9 mouse cellular contexts compared by ENCODE assay signal in the genomic region with DNA sequence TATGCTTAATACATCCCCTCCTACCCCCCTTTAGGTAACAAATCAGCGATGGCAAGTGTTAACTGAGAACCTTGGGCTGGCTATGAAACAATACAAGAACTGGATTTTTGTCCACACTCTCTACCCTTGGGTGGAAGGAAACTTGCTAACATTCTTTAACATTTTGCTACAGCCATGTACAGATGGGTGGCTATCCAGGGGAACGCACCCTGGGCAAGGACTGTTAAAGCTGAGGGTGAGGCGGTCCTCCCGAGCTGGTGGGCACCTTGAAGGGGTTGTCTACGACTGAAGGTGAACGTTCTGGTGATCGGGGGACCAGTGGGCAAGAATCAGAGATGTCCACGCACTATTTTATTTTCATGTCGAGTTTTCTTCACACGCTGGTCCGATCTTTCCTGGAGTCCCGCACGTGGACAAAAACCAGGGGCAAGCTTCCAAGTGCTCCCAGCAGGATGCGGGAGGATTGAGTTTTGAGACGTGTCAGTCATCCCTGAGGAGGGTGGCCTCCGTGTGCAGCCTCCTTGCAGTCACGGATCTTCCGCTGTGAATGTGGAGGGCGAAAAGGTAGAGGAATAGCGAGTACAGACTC. TPM values are rescaled to one million over a fixed set of nuclear protein-coding genes. Genes with fewer than 3 reads are reported as not detected.
DNase-seq lines count a peak whose midpoint lies in the region; ATAC-seq and TF ChIP-seq lines count a peak whose summit lies in the region.
"Had no signal": no experiment of that assay in that cellular context is flagged by ENCODE, and none has a peak within 500 bp of the region (broad histone marks: within the 10 kb centered on the region; RNA-seq: fewer than 3 reads in every experiment).

No protein-coding gene starts in this region.

- DNase-seq in cerebellum, postnatal 10 days, result peak; percentile 88 to 91
- no peak for DNase-seq in cerebellum, adult 11 months
- DNase-seq in neural tube, embryonic 11.5 days (ENCODE audit: low spot score), result no peak
- DNase-seq in neural tube, embryonic 10.5 days (ENCODE audit: extremely low spot score, low spot score), result no peak
- DNase-seq in limb, embryonic 14.5 days (ENCODE audit: low spot score), result peak; percentile 40
- DNase-seq in stomach, postnatal 0 days (ENCODE audit: low spot score), result no peak
- no peak for DNase-seq in gastrocnemius, postnatal 36 days
- no peak for DNase-seq in layer of hippocampus, adult 18-20 months (ENCODE audit: low spot score in 2 of 2)

- no peaks in the 10 kb centered on the region for H3K4me1 ChIP-seq in neural tube, embryonic 11.5 days (ENCODE audit: control insufficient read depth, insufficient read depth, low read length)
- peaks cover 12% of the 10 kb centered on the region for H3K4me1 ChIP-seq in limb, embryonic 14.5 days (ENCODE audit: control insufficient read depth, insufficient read depth, low read length)
- H3K4me1 ChIP-seq in stomach, postnatal 0 days (replicated peaks; ENCODE audit: control insufficient read depth, insufficient read depth), result no peaks in the 10 kb centered on the region; the same call in 1 of the 2 replicates

- intact Hi-C loops in gastrocnemius, postnatal 36 days (cut with DNase I), result loop anchor here (10.0 kb wide), 1 partner anchor 692 kb away; a partner anchor contains a TSS

- ATAC-seq in neural tube, embryonic 11.5 days (ENCODE audit: insufficient read depth, low FRiP score, low TSS enrichment), result no peak
- no peak for ATAC-seq in limb, embryonic 14.5 days (ENCODE audit: low FRiP score, low read depth)
- ATAC-seq in stomach, postnatal 0 days (ENCODE audit: low FRiP score, low TSS enrichment), result no peak

- no peak for TF ChIP-seq EP300 in stomach, postnatal 0 days (optimal IDR thresholded peaks at IDR 0.05)

- H3K9me3 ChIP-seq in neural tube, embryonic 11.5 days (ENCODE audit: control insufficient read depth, low read length), result no peaks in the 10 kb centered on the region
- no peaks in the 10 kb centered on the region for H3K9me3 ChIP-seq in limb, embryonic 14.5 days (ENCODE audit: control insufficient read depth, low read length)
- H3K9me3 ChIP-seq in stomach, postnatal 0 days (ENCODE audit: control insufficient read depth, low read length), result no peaks in the 10 kb centered on the region

- no peaks in the 10 kb centered on the region for H3K27me3 ChIP-seq in neural tube, embryonic 11.5 days (ENCODE audit: control insufficient read depth, insufficient read depth, low read length)
- H3K27me3 ChIP-seq in limb, embryonic 14.5 days (ENCODE audit: control insufficient read depth, insufficient read depth, low read length), result no peaks in the 10 kb centered on the region
- no peaks in the 10 kb centered on the region for H3K27me3 ChIP-seq in stomach, postnatal 0 days (ENCODE audit: control insufficient read depth, insufficient read depth, low read length)

- TF ChIP-seq POLR2A in limb, embryonic 14.5 days (IDR thresholded peaks at IDR 0.05; ENCODE audit: borderline replicate concordance, extremely low read depth, insufficient read depth, insufficient read length), result 0 out of 2 replicates have a peak, but pooled peaks have one; percentile 8

- peak overlapping the region; percentile 80 for H3K9ac ChIP-seq in neural tube, embryonic 11.5 days (ENCODE audit: low read length)
- peak overlapping the region; percentile 80 for H3K9ac ChIP-seq in limb, embryonic 14.5 days (ENCODE audit: low read depth, low read length, severe bottlenecking)
- peak overlapping the region; percentile 90 for H3K9ac ChIP-seq in stomach, postnatal 0 days (ENCODE audit: low read length)

- peak overlapping the region; percentile 72 for H3K4me2 ChIP-seq in neural tube, embryonic 11.5 days (ENCODE audit: low read depth)
- peak overlapping the region; percentile 58 for H3K4me2 ChIP-seq in limb, embryonic 14.5 days (replicated peaks; ENCODE audit: low read depth, low read length, severe bottlenecking)
- H3K4me2 ChIP-seq in stomach, postnatal 0 days (replicated peaks; ENCODE audit: low read depth), result peak overlapping the region; percentile 83

- H3K36me3 ChIP-seq in neural tube, embryonic 11.5 days (ENCODE audit: control insufficient read depth, insufficient read depth, low read length), result no peaks in the 10 kb centered on the region
- no peaks in the 10 kb centered on the region for H3K36me3 ChIP-seq in limb, embryonic 14.5 days (ENCODE audit: control insufficient read depth, insufficient read depth, low read length)
- H3K36me3 ChIP-seq in stomach, postnatal 0 days (ENCODE audit: control insufficient read depth, insufficient read depth, low read length), result no peaks in the 10 kb centered on the region

- 2% methylated on average over 20 of the region's 20 CpGs for WGBS in neural tube, embryonic 11.5 days
- WGBS in limb, embryonic 14.5 days, result under 1% methylated on average over 20 of the region's 20 CpGs
- WGBS in stomach, postnatal 0 days, result under 1% methylated on average over 20 of the region's 20 CpGs

- no peak for TF ChIP-seq CTCF in stomach, postnatal 0 days (IDR thresholded peaks at IDR 0.05; ENCODE audit: low read depth)

- peak overlapping the region; percentile 79 for H3K4me3 ChIP-seq in neural tube, embryonic 11.5 days (ENCODE audit: low read depth, low read length)
- peak overlapping the region; percentile 76 for H3K4me3 ChIP-seq in limb, embryonic 14.5 days (replicated peaks; ENCODE audit: low read length)
- peak overlapping the region; percentile 84 for H3K4me3 ChIP-seq in stomach, postnatal 0 days (ENCODE audit: low read depth, low read length)

- 0 out of 2 replicates have a peak overlapping the region, but pooled peaks have one; percentile 39 for H3K27ac ChIP-seq in neural tube, embryonic 11.5 days (ENCODE audit: low read depth, low read length)
- H3K27ac ChIP-seq in limb, embryonic 14.5 days (replicated peaks; ENCODE audit: low read depth, low read length), result peak overlapping the region; percentile 96
- peak overlapping the region; percentile 98 for H3K27ac ChIP-seq in stomach, postnatal 0 days (replicated peaks)

RNA-seq across cellular contexts. Expression of a gene that starts 16.3 kb away (rescaled TPM):
- polyA plus RNA-seq in neural tube, embryonic 11.5 days (2014; fragmentation: Nextera tagmentation; extraction: Ambion mirVana), result 0.16 TPM in 1 of 2 replicates, not detected in the other
- 0.12 and 0.40 TPM in 2 replicates for polyA plus RNA-seq in limb, embryonic 14.5 days (2012; rRNA removed)
- 0.23 and 0.39 TPM in 2 replicates for polyA plus RNA-seq in limb, embryonic 14.5 days (2014; fragmentation: Nextera tagmentation; extraction: Ambion mirVana)
- polyA plus RNA-seq in stomach, postnatal 0 days (2015; fragmentation: Nextera tagmentation; extraction: Ambion mirVana), result 0.16 and 0.19 TPM in 2 replicates
- total RNA-seq in gastrocnemius, postnatal 36 days (2021), result not detected
- total RNA-seq in layer of hippocampus, adult 18-20 months (2021), result not detected
- polyA plus RNA-seq: frontal cortex, adult 2 months had no signal

RNA-seq across cellular contexts. Expression of a gene that starts 16.3 kb away (rescaled TPM):
- not detected in 2 replicates for polyA plus RNA-seq in neural tube, embryonic 11.5 days (2014; fragmentation: Nextera tagmentation; extraction: Ambion mirVana)
- polyA plus RNA-seq in limb, embryonic 14.5 days (2012; rRNA removed), result 0.33 TPM in 1 of 2 replicates, not detected in the other
- not detected in 2 replicates for polyA plus RNA-seq in limb, embryonic 14.5 days (2014; fragmentation: Nextera tagmentation; extraction: Ambion mirVana)
- not detected in 2 replicates for polyA plus RNA-seq in stomach, postnatal 0 days (2015; fragmentation: Nextera tagmentation; extraction: Ambion mirVana)
- total RNA-seq in gastrocnemius, postnatal 36 days (2021), result not detected
- total RNA-seq in layer of hippocampus, adult 18-20 months (2021), result not detected
- polyA plus RNA-seq: frontal cortex, adult 2 months had no signal

RNA-seq across cellular contexts. Expression of a gene that starts 44.9 kb away (rescaled TPM):
- not detected in 2 replicates for polyA plus RNA-seq in neural tube, embryonic 11.5 days (2014; fragmentation: Nextera tagmentation; extraction: Ambion mirVana)
- 0.16 and 0.17 TPM in 2 replicates for polyA plus RNA-seq in limb, embryonic 14.5 days (2012; rRNA removed)
- 0.14 TPM in 1 of 2 replicates, not detected in the other for polyA plus RNA-seq in limb, embryonic 14.5 days (2014; fragmentation: Nextera tagmentation; extraction: Ambion mirVana)
- 0.06 and 0.17 TPM in 2 replicates for polyA plus RNA-seq in stomach, postnatal 0 days (2015; fragmentation: Nextera tagmentation; extraction: Ambion mirVana)
- total RNA-seq in gastrocnemius, postnatal 36 days (2021), result under 1 TPM in 1 of 2 experiments, not detected in 1; 0.18 TPM
- total RNA-seq in layer of hippocampus, adult 18-20 months (2021), result not detected

RNA-seq across cellular contexts. Expression of a gene that starts 48.5 kb away (rescaled TPM):
- polyA plus RNA-seq in neural tube, embryonic 11.5 days (2014; fragmentation: Nextera tagmentation; extraction: Ambion mirVana), result 0.58 and 1.3 TPM in 2 replicates
- 0.67 and 0.77 TPM in 2 replicates for polyA plus RNA-seq in limb, embryonic 14.5 days (2012; rRNA removed)
- 1.2 and 1.5 TPM in 2 replicates for polyA plus RNA-seq in limb, embryonic 14.5 days (2014; fragmentation: Nextera tagmentation; extraction: Ambion mirVana)
- polyA plus RNA-seq in stomach, postnatal 0 days (2015; fragmentation: Nextera tagmentation; extraction: Ambion mirVana), result 0.59 and 0.68 TPM in 2 replicates
- total RNA-seq in gastrocnemius, postnatal 36 days (2021), result not detected
- total RNA-seq in layer of hippocampus, adult 18-20 months (2021), result 1 to 10 TPM; 1.7 to 1.9 TPM

RNA-seq across cellular contexts. Expression of a gene that starts 53.4 kb away (rescaled TPM):
- polyA plus RNA-seq in neural tube, embryonic 11.5 days (2014; fragmentation: Nextera tagmentation; extraction: Ambion mirVana), result not detected in 2 replicates
- polyA plus RNA-seq in limb, embryonic 14.5 days (2012; rRNA removed), result 0.15 TPM in 1 of 2 replicates, not detected in the other
- polyA plus RNA-seq in limb, embryonic 14.5 days (2014; fragmentation: Nextera tagmentation; extraction: Ambion mirVana), result 0.14 TPM in 1 of 2 replicates, not detected in the other
- 0.07 and 0.18 TPM in 2 replicates for polyA plus RNA-seq in stomach, postnatal 0 days (2015; fragmentation: Nextera tagmentation; extraction: Ambion mirVana)
- not detected for total RNA-seq in gastrocnemius, postnatal 36 days (2021)
- total RNA-seq in layer of hippocampus, adult 18-20 months (2021), result not detected
- polyA plus RNA-seq: frontal cortex, adult 2 months had no signal

Comparison
In these comparisons a context has a peak if more than half of its experiments do, and no peak if none do; other contexts are left out.
1. DNase-seq: peak in cerebellum, postnatal 10 days (2 of 2) and limb, embryonic 14.5 days (single experiment); none in cerebellum, adult 11 months (single experiment), neural tube, embryonic 11.5 days (single experiment), neural tube, embryonic 10.5 days (single experiment), stomach, postnatal 0 days (single experiment), gastrocnemius, postnatal 36 days (0 of 2) and layer of hippocampus, adult 18-20 months (0 of 2).
2. H3K27ac ChIP-seq: peak in every context shown above with its lines; median percentile 98 in stomach, postnatal 0 days; 96 in limb, embryonic 14.5 days; 39 in neural tube, embryonic 11.5 days.
3. Peak in every context shown above with its lines, with median percentiles within 50 percentile points of each other: H3K4me2 ChIP-seq, H3K4me3 ChIP-seq and H3K9ac ChIP-seq.